Mouse (Mus musculus): ENCODE measurements around the gene Prkn. TPM values are rescaled to one million over a fixed set of nuclear protein-coding genes. Genes with fewer than 3 reads are reported as not detected.

Prkn gene
- total and polyA plus RNA-seq, 3 experiments: 0.39 to 0.50 TPM; not detected in 1

DNA sequence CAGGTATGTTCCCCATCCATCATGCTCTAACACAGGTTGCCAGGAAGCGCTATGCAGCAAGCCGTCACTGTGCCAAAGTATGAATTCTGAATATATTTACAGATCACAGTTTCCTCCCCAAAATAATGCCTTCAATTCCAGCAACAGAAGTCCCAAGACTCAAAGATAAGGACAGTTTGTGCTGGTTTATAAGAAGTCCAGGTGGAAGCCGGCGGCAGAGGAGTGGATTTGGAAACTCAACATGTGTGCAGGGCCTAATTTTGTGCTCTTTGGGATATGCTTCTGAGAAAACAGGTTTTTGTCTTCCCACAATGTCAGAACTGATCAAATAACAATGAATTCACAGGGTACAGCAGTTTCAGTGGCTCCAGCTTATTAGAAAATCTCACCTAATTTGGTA lies 961.0 kb downstream of the Prkn start:
- Histone ChIP-seq H3K79me2 (ENCODE audit: control insufficient read depth, insufficient read depth, low read length, poor library complexity) (no peaks in the 10 kb centered on the region), H3K27ac (ENCODE audit: control insufficient read depth, low read depth, low read length) (no peak overlapping the region), H3K9ac (ENCODE audit: control insufficient read depth, low read depth, low read length, poor library complexity, severe bottlenecking) (no peak overlapping the region), H3K27me3 (ENCODE audit: control insufficient read depth in 1 of 2, insufficient read depth in 2 of 2, low read length in 2 of 2) (no peaks in the 10 kb centered on the region), H3K4me1 (ENCODE audit: control insufficient read depth in 1 of 2, insufficient read depth in 2 of 2, low read length in 2 of 2) (0 out of 4 replicates have a peak, but pooled peaks cover 0 to under 1% of the 10 kb centered on the region in 2 experiments), H3K9me3 (replicated peaks; ENCODE audit: insufficient read depth, low read length) (no peaks in the 10 kb centered on the region), H3K4me3 (ENCODE audit: control insufficient read depth in 1 of 2, insufficient read depth in 1 of 2, low read depth in 2 of 2, low read length in 2 of 2) (no peak overlapping the region), H3K36me3 (ENCODE audit: control insufficient read depth in 1 of 2, insufficient read depth in 2 of 2, low read length in 2 of 2) (no peaks in the 10 kb centered on the region)
- TF ChIP-seq POLR2AphosphoS2 (IDR thresholded peaks at IDR 0.05; ENCODE audit: low read length) (no peak), CTCF (IDR thresholded peaks at IDR 0.05 in 2 of 3, conservative IDR thresholded peaks at IDR 0.05 in 1 of 3; ENCODE audit: control insufficient read depth in 1 of 3, insufficient read depth in 1 of 3, low read depth in 2 of 3, low read length in 3 of 3, poor library complexity in 1 of 3, severe bottlenecking in 1 of 3) (no peak), USF2 (IDR thresholded peaks at IDR 0.05; ENCODE audit: borderline replicate concordance in 1 of 2, insufficient read depth in 1 of 2, low read depth in 1 of 2, low read length in 2 of 2) (no peak), GATA1 (IDR thresholded peaks at IDR 0.05; ENCODE audit: low read depth, low read length) (no peak), POLR2A (IDR thresholded peaks at IDR 0.05; ENCODE audit: control insufficient read depth in 1 of 2, insufficient read depth in 1 of 2, low read depth in 1 of 2, low read length in 2 of 2, poor library complexity in 1 of 2) (no peak), NRF1 (IDR thresholded peaks at IDR 0.05; ENCODE audit: insufficient read depth, low read depth, low read length, poor library complexity, severe bottlenecking) (no peak), ZNF384 (IDR thresholded peaks at IDR 0.05; ENCODE audit: low read depth, low read length) (no peak)
- DNase-seq (ENCODE audit: low read depth, low spot score): no peak

DNA sequence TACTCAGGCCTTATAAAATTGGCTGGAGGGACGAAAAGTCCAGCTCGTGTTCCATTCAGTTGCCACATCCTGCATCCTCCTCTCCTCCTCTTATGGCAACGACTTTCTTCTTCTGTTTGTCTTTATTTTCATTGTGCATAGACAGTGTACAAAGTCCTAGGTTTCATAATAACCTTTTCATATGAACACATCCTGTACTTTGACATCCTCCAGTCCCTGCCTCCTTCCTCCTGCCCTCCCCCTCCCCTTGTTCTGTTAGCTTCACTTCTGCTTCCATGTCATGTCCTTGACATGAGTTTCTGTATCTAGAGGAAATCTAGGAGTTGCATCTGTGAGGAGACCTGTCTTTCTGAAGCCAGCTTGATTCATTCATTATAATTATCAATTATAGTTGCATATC lies 967.1 kb downstream of the Prkn start:
- TF ChIP-seq MAFK (IDR thresholded peaks at IDR 0.05; ENCODE audit: borderline replicate concordance, low read depth, low read length) (no peak), TAL1 (IDR thresholded peaks at IDR 0.05; ENCODE audit: low read length) (no peak), MAZ (IDR thresholded peaks at IDR 0.05; ENCODE audit: low read depth, low read length) (no peak), CTCF (IDR thresholded peaks at IDR 0.05 in 2 of 3, conservative IDR thresholded peaks at IDR 0.05 in 1 of 3; ENCODE audit: control insufficient read depth in 1 of 3, insufficient read depth in 1 of 3, low read depth in 2 of 3, low read length in 3 of 3, poor library complexity in 1 of 3, severe bottlenecking in 1 of 3) (no peak), RCOR1 (IDR thresholded peaks at IDR 0.05; ENCODE audit: low read depth, low read length) (no peak), NELFE (IDR thresholded peaks at IDR 0.05; ENCODE audit: low read depth, low read length) (no peak), ETS1 (IDR thresholded peaks at IDR 0.05; ENCODE audit: low read depth, low read length) (no peak), MAX (IDR thresholded peaks at IDR 0.05; ENCODE audit: low read length) (no peak), ELF1 (IDR thresholded peaks at IDR 0.05; ENCODE audit: low read depth, low read length) (no peak), EP300 (IDR thresholded peaks at IDR 0.05; ENCODE audit: low read depth in 1 of 2, low read length in 2 of 2) (no peak), ZMIZ1 (IDR thresholded peaks at IDR 0.05; ENCODE audit: low read depth, low read length) (no peak), GABPA (IDR thresholded peaks at IDR 0.05; ENCODE audit: low read depth, low read length) (no peak)
- Histone ChIP-seq H3K9me3 (replicated peaks; ENCODE audit: insufficient read depth, low read length) (no peaks in the 10 kb centered on the region), H3K9ac (ENCODE audit: control insufficient read depth, low read depth, low read length, poor library complexity, severe bottlenecking) (no peak overlapping the region), H3K36me3 (ENCODE audit: control insufficient read depth in 1 of 2, insufficient read depth in 2 of 2, low read length in 2 of 2) (no peaks in the 10 kb centered on the region), H3K4me1 (ENCODE audit: control insufficient read depth in 1 of 2, insufficient read depth in 2 of 2, low read length in 2 of 2) (no peaks in the 10 kb centered on the region), H3K79me2 (ENCODE audit: control insufficient read depth, insufficient read depth, low read length, poor library complexity) (no peaks in the 10 kb centered on the region), H3K4me3 (ENCODE audit: control insufficient read depth in 1 of 2, insufficient read depth in 1 of 2, low read depth in 2 of 2, low read length in 2 of 2) (no peak overlapping the region), H3K27me3 (ENCODE audit: control insufficient read depth in 1 of 2, insufficient read depth in 2 of 2, low read length in 2 of 2) (peaks cover 0 to 2% of the 10 kb centered on the region in 2 experiments; a peak in 1 of 4 replicates), H3K27ac (ENCODE audit: control insufficient read depth, low read depth, low read length) (no peak overlapping the region)
- DNase-seq (ENCODE audit: low read depth, low spot score): no peak

All from MEL (cell line).